Mouse (Mus musculus) neural tube, embryonic 14.5 days (tissue): ENCODE results near the gene Gm45062. TPM values are rescaled to one million over a fixed set of nuclear protein-coding genes. Genes with fewer than 3 reads are reported as not detected.
"Not testable (repeated sequence)": the region's sequence is repeated elsewhere in the genome, so short reads cannot be mapped to it uniquely, and the experiment has no call there.

ENCODE experiments used
- ATAC-seq: fragments of 200-750 bp; cut with Nextera tagmentation; 2 replicates; pipeline ENCODE4 v1.8.0; 2017; ENCODE audit warnings: low read depth, mild to moderate bottlenecking, moderate TSS enrichment, moderate library complexity
- H3K27ac ChIP-seq: fragments of 300-500 bp; sonication (generic); 2 replicates; pipeline ENCODE4 v1.5.1; 2014; ENCODE audit warnings: low read depth, mild to moderate bottlenecking, control low read depth, low read length, moderate library complexity, mixed read lengths
- H3K27me3 ChIP-seq: fragments of 300-500 bp; sonication (generic); 2 replicates; pipeline ENCODE4 v1.6.1; 2014; ENCODE audit warnings: low read length; ENCODE audit not compliant: control insufficient read depth, insufficient read depth
- H3K36me3 ChIP-seq: fragments of 300-500 bp; sonication (generic); 2 replicates; pipeline ENCODE4 v1.6.1; 2014; ENCODE audit warnings: low read length, mixed read lengths; ENCODE audit not compliant: control insufficient read depth, insufficient read depth
- H3K4me1 ChIP-seq: fragments of 300-500 bp; sonication (generic); 2 replicates; pipeline ENCODE4 v1.6.1; 2014; ENCODE audit warnings: low read length; ENCODE audit not compliant: control insufficient read depth, insufficient read depth
- H3K4me2 ChIP-seq: fragments of 300-500 bp; sonication (generic); 2 replicates; pipeline ENCODE4 v1.6.1; 2014; ENCODE audit warnings: mild to moderate bottlenecking, low read depth, low read length, control low read depth
- H3K4me3 ChIP-seq: fragments of 300-500 bp; sonication (generic); 2 replicates; pipeline ENCODE4 v1.5.1; 2014; ENCODE audit warnings: low read depth, low read length, control low read depth, mixed read lengths
- H3K9ac ChIP-seq: fragments of 300-500 bp; sonication (generic); replicated peaks from 2 replicates; pipeline ENCODE4 v1.6.1; 2014; ENCODE audit warnings: low read depth, mild to moderate bottlenecking, control low read depth, low read length, mixed read lengths
- H3K9me3 ChIP-seq: fragments of 300-500 bp; sonication (generic); 2 replicates; pipeline ENCODE4 v1.6.1; 2016; ENCODE audit warnings: low read length; ENCODE audit not compliant: control insufficient read depth
- WGBS: fragments of 180-500 bp; shearing (Covaris S2); extraction: QIAGEN DNeasy Blood & Tissue Kit; methylation state at CpG from one replicate; pipeline ENCODE4 v1.1.7; 2014; 5-methylcytosine and 5-hydroxymethylcytosine counted together
- polyA plus RNA-seq: library from polyadenylated mRNA; unstranded; fragments of >200 nt; fragmentation: Nextera tagmentation; extraction: Ambion mirVana; gene quantifications from 2 replicates; pipeline ENCODE4 v1.2.1, GENCODE M21; 2014

Gm45062 gene
- polyA plus RNA-seq, 1 experiment from 2014 or later, result 7.7 TPM

DNA sequence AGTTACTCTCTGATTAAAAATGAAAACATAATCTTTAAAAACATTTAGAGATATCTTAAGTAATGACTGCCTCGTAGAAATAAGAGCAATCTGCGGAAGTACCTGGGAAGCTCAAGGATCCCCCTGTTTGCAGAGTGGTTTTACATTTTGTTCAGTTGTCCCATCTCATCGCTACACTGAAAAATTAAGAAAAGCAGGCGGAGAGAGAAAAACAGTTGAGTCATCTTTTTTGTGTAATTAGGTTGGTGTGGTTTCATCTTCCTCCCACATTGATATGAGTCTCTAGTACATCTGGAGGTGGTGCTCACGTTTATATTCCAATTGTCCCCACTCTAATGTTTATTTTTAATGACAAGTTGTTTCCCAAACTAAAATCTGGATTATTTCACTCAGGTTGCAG is 265.5 kb downstream of the Gm45062 start:
- H3K4me1 ChIP-seq, result no peaks in the 10 kb centered on the region
- H3K4me3 ChIP-seq, result no peak overlapping the region
- H3K36me3 ChIP-seq, result no peaks in the 10 kb centered on the region
- H3K27ac ChIP-seq, result no peak overlapping the region
- no peak for ATAC-seq
- H3K9me3 ChIP-seq, result no peaks in the 10 kb centered on the region
- WGBS, result 91% methylated on average over 5 of the region's 5 CpGs
- no peak overlapping the region for H3K4me2 ChIP-seq
- H3K9ac ChIP-seq, result no peak overlapping the region
- H3K27me3 ChIP-seq, result no peaks in the 10 kb centered on the region

DNA sequence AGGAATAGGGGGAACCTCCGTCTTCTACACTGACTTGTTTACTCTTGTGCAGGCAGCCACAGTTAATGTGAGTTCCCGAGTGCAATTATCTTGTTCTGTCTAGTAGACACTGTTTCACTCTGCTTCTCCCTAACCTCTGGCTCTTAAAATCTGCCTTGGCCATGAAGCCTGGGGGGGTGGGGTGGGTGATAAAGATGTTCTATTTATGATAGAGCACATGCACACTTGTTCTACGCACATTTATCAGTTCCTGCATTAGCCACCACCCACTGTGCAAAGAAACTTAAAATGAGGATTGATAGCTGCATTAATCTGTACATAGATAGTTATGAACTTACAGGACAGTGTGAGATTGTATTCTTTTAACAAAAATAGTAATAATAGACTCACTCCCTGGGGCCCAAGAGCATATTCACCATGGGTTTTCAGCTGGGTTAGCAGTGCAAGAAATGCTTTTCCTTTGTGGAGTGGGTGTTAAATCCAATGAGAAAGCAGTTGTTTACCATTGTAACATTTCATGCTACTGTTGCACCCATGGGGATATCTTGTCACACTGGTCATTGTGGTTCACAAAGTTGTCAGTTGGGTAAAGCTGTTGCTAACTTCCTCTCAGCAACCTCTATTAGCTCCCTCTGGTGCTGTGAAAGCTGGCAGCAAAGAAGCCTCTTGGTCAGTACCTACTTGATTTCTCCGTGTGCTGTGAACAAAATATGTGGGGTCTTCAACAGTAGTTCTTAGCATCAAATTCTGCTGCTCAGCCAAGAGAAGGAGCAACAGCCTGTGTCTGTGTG is 272.0 kb downstream of the Gm45062 start:
- Histone ChIP-seq H3K36me3 (no peaks in the 10 kb centered on the region), H3K4me2 (no peak overlapping the region), H3K27ac (no peak overlapping the region), H3K27me3 (no peaks in the 10 kb centered on the region), H3K4me3 (no peak overlapping the region), H3K9me3 (no peaks in the 10 kb centered on the region), H3K4me1 (no peaks in the 10 kb centered on the region), H3K9ac (no peak overlapping the region)
- 91% methylated on average over 4 of the region's 4 CpGs for WGBS
- ATAC-seq, result no peak

GRCm38 (mm10) chr6:8536944-8537343 is 277.7 kb downstream of the Gm45062 start:
- Histone ChIP-seq H3K4me3 (no peak overlapping the region), H3K36me3 (no peaks in the 10 kb centered on the region), H3K9me3 (no peaks in the 10 kb centered on the region), H3K27me3 (no peaks in the 10 kb centered on the region), H3K4me1 (no peaks in the 10 kb centered on the region), H3K27ac (no peak overlapping the region), H3K4me2 (no peak overlapping the region), H3K9ac (no peak overlapping the region)
- WGBS, result 83% methylated on average over 2 of the region's 2 CpGs
- ATAC-seq, result no peak

DNA sequence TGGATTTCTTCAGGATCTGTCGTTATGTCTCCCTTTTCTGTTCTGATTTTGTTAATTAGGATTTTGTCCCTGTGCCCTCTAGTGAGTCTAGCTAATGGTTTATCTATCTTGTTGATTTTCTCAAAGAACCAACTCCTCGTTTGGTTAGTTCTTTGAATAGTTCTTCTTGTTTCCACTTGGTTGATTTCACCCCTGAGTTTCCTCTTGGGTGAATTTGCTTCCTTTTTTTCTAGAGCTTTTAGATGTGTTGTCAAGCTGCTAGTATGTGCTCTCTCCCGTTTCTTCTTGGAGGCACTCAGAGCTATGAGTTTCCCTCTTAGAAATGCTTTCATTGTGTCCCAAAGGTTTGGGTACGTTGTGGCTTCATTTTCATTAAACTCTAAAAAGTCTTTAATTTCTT is 282.3 kb downstream of the Gm45062 start:
- 90% methylated on average over 3 of the region's 4 CpGs for WGBS
- not testable (repeated sequence) for H3K9ac ChIP-seq, H3K4me3 ChIP-seq, H3K4me1 ChIP-seq, H3K27me3 ChIP-seq, ATAC-seq, H3K4me2 ChIP-seq, H3K9me3 ChIP-seq, H3K27ac ChIP-seq, H3K36me3 ChIP-seq

DNA sequence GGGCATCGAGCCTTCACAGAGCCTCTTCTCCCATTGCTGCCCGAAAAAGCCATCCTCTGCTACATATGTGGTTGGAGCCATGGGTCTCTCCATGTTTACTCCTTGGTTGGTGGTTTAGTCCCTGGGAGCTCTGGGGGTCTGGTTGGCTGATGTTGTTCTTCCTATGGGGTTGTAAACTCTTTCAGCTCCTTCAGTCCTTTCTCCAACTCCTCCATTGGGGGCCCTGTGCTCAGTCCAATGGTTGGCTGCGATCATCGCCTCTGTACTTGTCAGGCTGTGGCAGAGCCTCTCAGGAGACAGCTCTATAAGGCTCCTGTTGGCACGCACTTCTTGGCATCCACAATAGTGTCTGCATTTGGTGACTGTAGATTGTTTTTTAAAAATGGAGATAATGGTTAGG is 285.6 kb downstream of the Gm45062 start:
- H3K4me3 ChIP-seq, result no peak overlapping the region
- H3K9me3 ChIP-seq, result no peaks in the 10 kb centered on the region
- WGBS, result 93% methylated on average over 5 of the region's 5 CpGs
- H3K27ac ChIP-seq, result no peak overlapping the region
- H3K4me2 ChIP-seq, result no peak overlapping the region
- no peaks in the 10 kb centered on the region for H3K27me3 ChIP-seq
- no peaks in the 10 kb centered on the region for H3K4me1 ChIP-seq
- H3K9ac ChIP-seq, result no peak overlapping the region
- H3K36me3 ChIP-seq, result no peaks in the 10 kb centered on the region
- ATAC-seq, result no peak

DNA sequence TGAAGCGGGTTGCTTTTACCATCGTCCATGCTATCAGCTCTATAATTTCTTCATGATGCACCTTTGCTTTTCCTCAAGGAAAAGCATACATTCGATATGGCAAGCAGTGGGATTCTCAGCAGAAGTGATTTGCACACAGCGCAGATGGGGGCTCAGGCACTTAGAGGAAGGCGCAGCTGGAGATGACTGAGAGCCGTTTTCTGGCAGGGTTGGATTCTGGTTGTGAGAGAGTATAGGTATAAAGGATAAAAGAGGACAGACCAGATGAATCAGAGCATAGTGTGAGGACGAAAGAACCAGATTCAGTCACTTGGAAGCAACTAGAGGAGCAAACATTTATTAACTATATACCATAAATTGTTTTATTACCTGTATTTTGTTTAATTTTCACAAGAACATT is 286.5 kb downstream of the Gm45062 start:
- no peak overlapping the region for H3K27ac ChIP-seq
- no peak overlapping the region for H3K4me2 ChIP-seq
- no peaks in the 10 kb centered on the region for H3K27me3 ChIP-seq
- WGBS, result 94% methylated on average over 7 of the region's 7 CpGs
- H3K4me3 ChIP-seq, result no peak overlapping the region
- no peaks in the 10 kb centered on the region for H3K4me1 ChIP-seq
- H3K36me3 ChIP-seq, result no peaks in the 10 kb centered on the region
- no peak overlapping the region for H3K9ac ChIP-seq
- no peak for ATAC-seq
- no peaks in the 10 kb centered on the region for H3K9me3 ChIP-seq

GRCm38 (mm10) chr6:8551155-8551554 is 291.9 kb downstream of the Gm45062 start:
- Histone ChIP-seq H3K4me3 (no peak overlapping the region), H3K9me3 (no peaks in the 10 kb centered on the region), H3K4me2 (no peak overlapping the region), H3K9ac (no peak overlapping the region), H3K4me1 (no peaks in the 10 kb centered on the region), H3K27me3 (no peaks in the 10 kb centered on the region), H3K36me3 (no peaks in the 10 kb centered on the region), H3K27ac (no peak overlapping the region)
- 96% methylated on average over 2 of the region's 2 CpGs for WGBS
- ATAC-seq, result no peak

DNA sequence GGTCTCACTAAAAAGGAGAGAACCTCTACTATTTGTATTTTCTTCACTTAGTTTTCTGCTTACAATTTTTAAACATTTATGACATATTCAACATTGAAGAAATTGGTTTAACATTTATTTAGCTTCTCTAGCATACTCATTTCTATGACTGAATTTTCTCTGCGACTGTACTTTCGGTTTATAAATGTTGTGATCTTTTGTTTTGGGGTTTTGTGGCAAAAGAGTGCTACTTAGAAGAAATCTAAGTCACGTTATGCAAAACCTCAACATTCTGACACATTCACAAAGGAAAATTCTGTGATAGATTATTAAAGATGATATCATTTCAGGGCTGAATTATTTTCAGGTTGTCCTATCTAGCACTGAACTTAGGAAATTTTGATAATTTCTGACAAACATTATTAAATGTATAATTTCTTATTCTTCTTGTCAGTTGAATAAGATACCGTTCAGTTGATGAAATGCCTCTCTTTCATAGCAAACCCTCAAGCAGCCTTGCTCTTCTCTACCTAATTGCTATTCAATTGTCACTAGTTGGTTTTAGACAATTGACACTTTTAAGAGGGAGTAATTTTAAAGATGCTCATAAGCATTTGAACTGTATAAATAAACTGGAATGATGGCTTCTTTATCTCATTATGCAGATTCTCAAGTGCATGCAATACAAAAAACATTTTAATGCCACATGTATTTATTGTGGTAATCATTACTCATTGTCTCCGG is 297.8 kb downstream of the Gm45062 start:
- 89% methylated on average over 5 of the region's 5 CpGs for WGBS
- H3K9me3 ChIP-seq, result no peaks in the 10 kb centered on the region
- no peaks in the 10 kb centered on the region for H3K4me1 ChIP-seq
- no peaks in the 10 kb centered on the region for H3K36me3 ChIP-seq
- ATAC-seq, result no peak
- no peak overlapping the region for H3K4me2 ChIP-seq
- no peak overlapping the region for H3K9ac ChIP-seq
- no peak overlapping the region for H3K27ac ChIP-seq
- H3K27me3 ChIP-seq, result no peaks in the 10 kb centered on the region
- H3K4me3 ChIP-seq, result no peak overlapping the region

DNA sequence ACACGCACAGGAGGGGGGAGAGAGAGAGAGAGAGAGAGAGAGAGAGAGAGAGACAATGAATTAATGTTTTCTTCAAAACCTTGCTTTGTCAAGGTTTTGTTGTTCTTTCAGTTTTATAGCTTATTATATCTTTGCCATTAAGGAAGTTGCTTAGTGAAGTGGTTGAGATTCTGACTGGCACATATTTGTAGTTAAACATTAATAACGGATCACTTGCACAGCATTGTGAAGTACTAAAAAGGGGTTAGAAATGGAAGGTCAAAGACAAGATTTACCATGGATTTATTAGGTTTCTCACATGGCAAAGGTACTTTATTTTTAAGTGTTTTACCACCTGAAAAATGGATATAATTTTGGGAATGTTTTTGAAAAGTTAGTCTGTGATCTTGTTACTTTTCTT is 301.4 kb downstream of the Gm45062 start:
- Histone ChIP-seq H3K4me2 (no peak overlapping the region), H3K36me3 (no peaks in the 10 kb centered on the region), H3K27ac (no peak overlapping the region), H3K4me3 (no peak overlapping the region), H3K9me3 (no peaks in the 10 kb centered on the region), H3K9ac (no peak overlapping the region), H3K27me3 (no peaks in the 10 kb centered on the region), H3K4me1 (no peaks in the 10 kb centered on the region)
- ATAC-seq, result no peak
- WGBS, result 100% methylated on average over 2 of the region's 2 CpGs
